Mouse (Mus musculus): ENCODE data around the gene Dclk2.

DNA sequence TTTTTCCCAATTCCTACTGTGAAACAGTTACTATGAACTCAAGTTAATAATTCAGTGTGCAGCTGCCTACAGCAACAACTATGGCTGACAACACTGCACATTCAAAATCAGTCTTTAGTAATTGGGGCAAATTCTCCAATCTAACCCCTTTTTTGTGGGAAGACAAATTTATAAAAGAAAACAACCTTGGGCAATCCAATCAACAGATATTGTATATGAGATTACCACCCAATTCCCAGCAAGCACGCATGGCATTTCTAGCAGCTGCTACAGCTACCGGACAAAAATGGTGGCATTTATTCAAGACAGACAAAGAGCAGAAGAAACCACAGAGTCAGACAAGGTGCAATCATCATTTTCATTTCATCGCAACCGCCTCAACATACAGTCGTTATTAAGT, 62.0 kb downstream of the Dclk2 start:
- no peak for TF ChIP-seq CTCF (IDR thresholded peaks at IDR 0.05; ENCODE audit: control insufficient read depth, insufficient read depth, insufficient read length)
- no peak for TF ChIP-seq MYOD1 (IDR thresholded peaks at IDR 0.05; ENCODE audit: control insufficient read depth, insufficient read length, low read depth)
- TF ChIP-seq CEBPB (IDR thresholded peaks at IDR 0.05; ENCODE audit: low read depth): no peak

Data from C2C12 (cell line).